Mouse (Mus musculus) heart, adult 11 months (tissue): ENCODE results near the gene Gm39566.

Experiments used
- DNase-seq: peaks from one replicate; pipeline ENCODE4 v3.0.0; 2022

The Gm39566 gene

DNA sequence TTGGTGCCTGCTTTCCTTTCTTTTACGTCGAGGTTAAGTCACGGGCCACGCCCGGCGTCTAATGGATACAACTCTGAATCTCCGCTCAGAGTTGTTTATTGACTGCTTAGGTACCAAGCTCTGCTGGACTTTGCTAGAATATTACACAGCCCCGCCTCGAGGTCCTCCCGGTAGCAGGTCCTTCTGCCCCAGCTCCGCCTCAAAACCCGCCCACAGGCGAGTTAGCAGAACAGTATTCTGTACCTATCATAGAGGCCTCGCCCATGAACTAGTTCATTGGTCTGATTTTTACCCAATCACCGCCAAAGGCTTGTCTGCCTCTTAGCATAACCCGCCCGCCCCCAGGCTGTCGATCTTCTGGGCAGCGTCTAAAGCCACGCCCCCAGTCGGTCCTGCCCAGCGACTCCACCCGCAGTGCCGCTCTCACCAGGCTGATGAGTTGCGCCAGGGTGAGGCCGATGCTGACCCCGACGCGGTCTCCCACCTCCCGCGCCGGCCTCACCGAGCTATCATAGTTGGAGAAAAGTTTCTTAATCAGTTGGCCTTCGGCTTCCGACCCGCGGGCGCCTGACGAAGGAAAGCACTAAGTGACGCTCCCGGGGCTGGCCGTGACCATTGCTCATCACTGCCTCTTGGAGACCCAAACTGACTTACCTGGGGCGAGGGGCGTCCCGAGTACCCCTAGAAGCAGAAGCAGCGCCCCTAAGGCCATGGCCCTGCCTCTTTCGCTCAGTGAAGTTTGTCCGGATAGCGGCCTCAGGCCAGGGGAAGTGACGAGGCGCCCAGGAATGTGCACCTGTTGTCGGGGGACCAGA, 19.7 kb downstream of the Gm39566 start, which contains the start of gene Chrnb1:
TSS of gene Chrnb1 (minus strand) at position 776 of the 815 bp plus-strand sequence.
- peak; percentile 100 for DNase-seq

DNA sequence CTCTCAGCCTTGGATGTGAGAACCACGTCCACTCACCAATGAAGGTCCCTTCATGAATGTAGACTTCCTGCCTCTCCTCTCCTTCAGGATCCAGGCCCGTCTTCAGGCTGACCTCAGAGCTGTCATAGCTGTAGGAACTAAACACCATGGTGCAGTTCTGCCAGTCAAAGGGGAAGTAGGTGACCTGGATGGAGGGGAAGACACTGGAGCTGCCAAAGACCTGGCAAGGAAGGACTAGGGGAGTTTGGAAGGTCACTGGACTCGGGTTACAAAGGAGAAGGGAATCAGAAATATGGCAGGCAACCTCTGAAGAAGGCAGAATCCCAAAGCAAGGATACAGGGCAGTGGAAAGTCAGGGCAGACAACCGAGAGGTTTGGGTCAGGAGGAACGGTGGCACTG, 21.7 kb downstream of the Gm39566 start:
- no peak for DNase-seq

DNA sequence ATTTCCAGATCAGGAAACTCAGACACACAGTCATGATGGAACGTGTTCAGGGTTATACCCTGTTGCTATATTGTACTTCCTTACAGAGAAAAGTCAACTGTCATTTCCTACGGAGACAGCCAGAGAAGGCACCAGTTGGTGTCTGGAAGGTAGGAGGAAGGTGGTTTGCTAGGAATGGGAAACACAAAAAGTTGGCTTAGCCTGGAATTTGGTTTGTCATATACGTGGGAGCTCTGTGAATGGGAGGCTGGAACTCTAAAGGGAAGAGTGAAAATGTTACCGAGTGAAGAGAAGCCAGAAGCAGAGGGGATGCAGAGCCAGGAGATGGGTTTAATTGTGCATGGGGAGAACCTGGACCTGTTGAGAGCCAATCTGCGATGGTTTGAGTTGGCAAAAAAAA, 23.7 kb downstream of the Gm39566 start:
- DNase-seq, result no peak

GRCm38 (mm10) chr11:69789431-69789830, 25.7 kb downstream of the Gm39566 start:
- no peak for DNase-seq

DNA sequence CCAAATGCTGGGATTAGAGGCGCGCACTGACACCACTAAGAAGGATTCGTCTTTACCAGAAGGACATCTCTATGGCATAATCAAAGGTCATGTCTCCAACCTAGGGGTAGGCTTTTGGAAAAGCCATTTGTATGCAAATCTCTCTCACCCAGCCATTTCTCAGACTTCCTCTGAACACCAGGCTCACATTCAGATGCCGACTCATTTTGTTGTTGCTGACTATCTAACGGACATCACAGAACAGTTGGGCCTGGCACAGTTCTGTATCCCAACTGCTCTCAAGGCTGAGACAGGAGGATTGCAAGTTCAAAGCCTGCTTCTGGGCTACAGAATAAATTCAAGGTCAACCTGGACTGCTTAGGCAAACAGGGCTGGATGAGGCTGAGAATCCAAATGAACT, 27.8 kb downstream of the Gm39566 start:
- DNase-seq, result no peak

DNA sequence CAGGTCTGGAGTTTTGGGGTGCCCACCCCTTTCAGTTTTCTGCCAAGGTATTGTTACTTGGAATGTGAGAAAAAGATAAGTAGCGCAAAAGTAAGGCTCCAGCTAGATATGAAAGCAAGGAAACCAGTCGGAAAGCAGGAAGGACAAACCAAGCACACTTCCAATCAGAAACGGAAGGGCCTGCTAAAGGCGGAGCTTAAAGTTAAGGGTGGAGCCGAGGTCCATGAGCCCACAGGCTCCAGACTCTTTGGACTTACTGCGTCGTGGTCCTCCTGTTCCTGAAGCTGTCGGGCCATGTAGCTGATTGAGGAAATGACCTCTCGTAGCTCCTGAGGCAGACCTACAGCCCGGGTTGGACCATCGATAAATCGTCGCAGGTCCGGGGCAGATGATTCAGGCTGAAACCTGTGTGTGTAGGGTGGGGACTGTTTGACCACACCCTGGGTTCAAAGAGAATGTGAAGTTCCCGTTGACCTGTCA, 30.3 kb downstream of the Gm39566 start:
- peak; percentile 98 for DNase-seq

- DNase-seq, result no peak
These were observed 33.3 kb downstream of the Gm39566 start for GRCm38 (mm10) chr11:69781828-69782227.

DNA sequence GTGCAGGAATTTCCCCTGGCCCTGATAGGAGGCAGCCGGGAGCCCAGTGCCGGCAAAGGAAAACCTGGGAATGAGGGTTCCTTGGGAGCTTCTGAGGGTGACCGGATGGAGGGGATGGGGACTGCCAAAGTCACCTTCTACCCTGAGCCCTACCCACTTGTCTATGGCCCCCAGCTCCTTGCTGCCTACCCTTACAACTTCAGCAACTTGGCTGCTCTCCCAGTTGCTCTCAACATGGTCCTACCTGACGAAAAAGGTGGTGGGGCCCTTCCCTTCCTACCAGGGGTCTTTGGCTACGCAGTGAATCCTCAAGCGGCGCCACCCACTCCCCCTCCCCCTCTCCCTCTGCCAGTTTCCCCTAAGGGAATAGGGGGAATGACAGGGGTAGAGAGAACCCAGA, 36.1 kb downstream of the Gm39566 start:
- peak; percentile 91 for DNase-seq

GRCm38 (mm10) chr11:69778258-69778982, 36.7 kb downstream of the Gm39566 start:
- DNase-seq, result peak; percentile 91

DNA sequence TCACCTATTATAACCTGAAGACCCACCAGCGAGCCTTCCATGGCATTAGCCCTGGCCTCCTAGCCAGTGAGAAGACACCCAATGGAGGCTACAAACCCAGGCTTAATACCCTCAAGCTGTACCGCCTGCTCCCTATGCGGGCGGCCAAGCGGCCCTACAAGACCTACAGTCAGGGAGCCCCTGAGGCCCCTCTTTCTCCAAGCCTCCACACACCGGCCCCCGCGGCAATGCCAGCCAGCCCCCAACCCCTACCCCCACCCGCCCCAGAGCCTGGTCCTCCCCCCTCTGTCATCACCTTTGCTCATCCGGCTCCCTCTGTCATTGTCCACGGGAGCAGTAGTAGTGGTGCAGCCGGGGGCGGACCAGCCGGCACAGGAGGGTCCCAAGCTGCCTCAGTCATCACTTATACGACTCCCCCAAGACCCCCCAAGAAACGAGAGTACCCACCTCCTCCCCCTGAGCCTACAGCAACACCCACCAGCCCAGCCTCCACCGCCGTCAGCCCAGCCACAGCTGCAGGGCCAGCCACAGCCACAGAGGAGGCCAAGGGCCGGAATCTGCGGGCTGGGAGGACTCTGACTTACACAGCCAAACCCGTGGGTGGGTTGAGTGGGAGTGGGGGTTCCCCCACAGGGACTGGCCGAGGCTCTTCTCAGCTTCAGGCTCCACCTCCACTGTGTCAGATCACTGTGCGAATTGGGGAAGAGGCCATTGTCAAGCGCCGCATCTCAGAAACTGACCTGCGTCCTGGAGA, 37.4 kb downstream of the Gm39566 start:
- DNase-seq, result peak; percentile 93

- DNase-seq, result peak; percentile 91
These were observed 38.6 kb downstream of the Gm39566 start for GRCm38 (mm10) chr11:69776488-69776887.

- DNase-seq, result peak; percentile 93
These were observed 39.4 kb downstream of the Gm39566 start for GRCm38 (mm10) chr11:69775716-69776115.

DNA sequence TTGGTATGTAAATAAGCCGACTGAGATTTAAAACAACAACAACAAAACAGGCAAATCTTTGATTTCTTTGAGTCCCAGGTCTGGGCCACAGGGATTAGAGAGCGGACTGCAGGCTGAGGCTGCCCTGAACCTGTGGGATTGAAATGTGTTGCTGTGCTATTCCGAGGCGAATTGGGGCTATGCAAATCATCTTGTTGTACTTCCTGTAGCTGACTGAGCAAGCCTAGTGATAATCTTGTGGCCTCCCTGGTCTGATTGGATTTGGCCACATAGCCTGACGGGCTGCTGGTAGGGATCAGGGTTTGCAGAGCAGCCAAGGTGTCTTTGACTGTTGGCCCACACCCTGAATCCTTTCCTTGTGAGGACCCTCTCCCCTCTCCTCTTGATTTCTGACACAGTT, 40.1 kb downstream of the Gm39566 start:
- no peak for DNase-seq

DNA sequence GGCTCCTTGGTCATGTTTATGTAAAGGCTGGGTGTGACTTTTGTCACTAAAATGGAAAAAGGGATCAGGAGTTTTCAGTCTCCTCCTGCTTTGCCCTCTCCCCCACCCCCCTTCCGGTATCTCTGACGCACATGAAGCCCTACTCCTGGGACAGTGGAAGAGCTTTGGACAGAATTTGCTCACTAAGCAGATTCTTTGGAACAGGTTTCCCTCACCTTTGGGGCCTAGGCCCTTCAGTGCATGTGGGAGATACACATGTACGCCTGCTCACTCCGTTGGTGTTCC, 47.5 kb downstream of the Gm39566 start:
- DNase-seq, result no peak

GRCm38 (mm10) chr11:69766872-69767624, 48.0 kb downstream of the Gm39566 start:
- DNase-seq, result peak; percentile 96

- peak; percentile 99 for DNase-seq
These were observed 48.9 kb downstream of the Gm39566 start for GRCm38 (mm10) chr11:69766126-69766609.

DNA sequence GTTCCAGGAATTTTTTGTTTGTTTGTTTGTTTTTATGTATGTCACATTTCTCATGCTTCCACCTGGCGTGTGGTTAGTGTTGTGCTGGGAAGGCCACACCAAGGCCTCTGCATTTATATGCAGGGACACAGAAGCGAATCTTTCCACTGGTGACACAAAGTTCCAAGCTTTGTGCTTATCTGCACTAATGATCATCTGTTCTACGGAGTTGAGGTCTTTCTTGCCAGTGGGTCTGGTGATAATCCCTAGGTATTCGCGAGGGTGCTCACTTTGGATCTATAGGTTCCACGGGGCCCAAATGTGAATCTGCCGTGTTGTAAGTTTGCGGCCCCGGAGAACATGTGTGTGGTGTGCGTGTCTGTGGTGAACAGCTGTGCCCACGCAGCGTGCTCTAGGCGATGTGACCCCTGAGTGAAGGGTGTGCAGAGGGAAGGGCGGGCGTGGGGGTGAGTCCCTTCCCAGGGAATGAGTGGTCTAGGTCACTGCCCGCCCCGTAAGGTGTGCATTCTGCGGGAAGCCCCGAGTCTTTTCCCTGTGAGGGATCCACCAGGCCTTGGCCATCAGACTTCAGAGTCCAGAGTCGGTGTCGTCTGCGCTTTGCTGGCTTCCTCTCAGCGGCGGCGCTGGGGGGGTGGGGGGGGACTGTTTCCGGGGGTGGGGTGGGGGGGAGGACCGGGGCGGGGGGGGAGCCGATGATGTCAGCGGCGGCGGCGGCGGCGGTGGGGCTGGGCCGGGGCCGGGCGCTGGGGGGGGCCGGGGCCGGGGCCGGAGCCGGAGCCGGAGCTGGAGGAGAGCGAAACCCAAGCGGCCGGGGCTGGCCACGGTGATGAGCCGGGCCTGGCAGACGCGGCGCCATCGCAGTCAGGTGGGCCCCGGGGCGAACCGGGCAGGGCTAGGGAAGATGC, 49.6 kb downstream of the Gm39566 start, which contains the start of gene Zbtb4:
TSS of gene Zbtb4 (plus strand) at position 692 of the 905 bp plus-strand sequence.
- peak; percentile 97 for DNase-seq

GRCm38 (mm10) chr11:69763551-69763950, 51.5 kb downstream of the Gm39566 start:
- DNase-seq, result no peak

GRCm38 (mm10) chr11:69761868-69762267, 53.2 kb downstream of the Gm39566 start, which contains the start of gene Slc35g3:
Gene Slc35g3, minus strand, starts transcription at chr11:69761968.
- no peak for DNase-seq
